Mouse (Mus musculus): ENCODE data around the gene Clba1. TPM values are rescaled to one million over a fixed set of nuclear protein-coding genes. Genes with fewer than 3 reads are reported as not detected.

Clba1 gene
- total RNA-seq, 2 experiments from 2014 or later: 0.34 to 0.57 TPM

- DNase-seq (ENCODE audit: low spot score): no peak
Observed at GRCm38 (mm10) chr12:112849235-112850022, 40.7 kb downstream of the Clba1 start.

DNA sequence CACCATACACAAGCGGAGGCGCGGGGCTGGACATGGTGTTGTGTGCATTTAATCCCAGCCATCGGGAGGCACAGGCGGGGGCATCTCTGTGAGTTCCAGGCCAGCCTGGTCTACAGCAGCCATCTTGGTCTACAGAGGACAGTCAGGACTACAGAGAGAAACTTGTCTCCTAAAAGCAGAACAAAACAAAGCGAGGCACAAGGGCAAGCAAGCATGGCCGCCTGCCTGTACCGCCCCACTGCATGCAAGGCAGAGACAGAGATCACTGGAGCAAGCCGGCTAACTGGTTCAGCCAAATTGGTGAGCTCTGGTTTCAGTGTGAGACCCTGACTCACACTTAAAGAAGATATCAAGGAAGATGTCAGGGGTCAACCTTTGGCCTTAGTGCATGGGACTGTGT, 41.6 kb downstream of the Clba1 start:
- DNase-seq (ENCODE audit: low spot score): no peak

DNA sequence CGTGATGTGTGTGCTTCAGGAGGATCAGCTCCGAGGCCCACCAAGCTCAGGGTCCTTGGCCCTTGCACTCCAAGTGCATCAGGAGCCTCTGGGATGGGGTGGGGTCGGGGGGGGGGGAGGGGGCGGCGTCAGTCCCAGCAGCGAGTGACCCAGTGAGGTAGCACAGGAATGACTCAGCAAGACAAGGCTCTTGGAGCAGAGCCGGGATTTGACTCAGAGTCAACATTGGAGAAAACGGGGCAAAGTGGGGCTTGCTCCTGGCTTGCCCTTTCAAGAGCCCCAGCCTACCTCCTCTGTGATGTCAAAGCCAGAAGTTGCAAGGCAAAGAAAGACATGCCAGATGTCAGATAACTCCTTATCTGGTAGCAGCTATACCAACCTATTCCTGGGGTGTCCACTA, 42.4 kb downstream of the Clba1 start:
- DNase-seq (ENCODE audit: low spot score): no peak

- DNase-seq (ENCODE audit: low spot score): no peak
Observed at GRCm38 (mm10) chr12:112853050-112853729, 44.5 kb downstream of the Clba1 start.

- no peak for DNase-seq (ENCODE audit: low spot score)
Observed at GRCm38 (mm10) chr12:112854610-112855333, 46.0 kb downstream of the Clba1 start.

- no peak for DNase-seq (ENCODE audit: low spot score)
Observed at GRCm38 (mm10) chr12:112856338-112856737, 47.6 kb downstream of the Clba1 start.

GRCm38 (mm10) chr12:112857021-112857925, 48.5 kb downstream of the Clba1 start:
- no peak for DNase-seq (ENCODE audit: low spot score)

DNA sequence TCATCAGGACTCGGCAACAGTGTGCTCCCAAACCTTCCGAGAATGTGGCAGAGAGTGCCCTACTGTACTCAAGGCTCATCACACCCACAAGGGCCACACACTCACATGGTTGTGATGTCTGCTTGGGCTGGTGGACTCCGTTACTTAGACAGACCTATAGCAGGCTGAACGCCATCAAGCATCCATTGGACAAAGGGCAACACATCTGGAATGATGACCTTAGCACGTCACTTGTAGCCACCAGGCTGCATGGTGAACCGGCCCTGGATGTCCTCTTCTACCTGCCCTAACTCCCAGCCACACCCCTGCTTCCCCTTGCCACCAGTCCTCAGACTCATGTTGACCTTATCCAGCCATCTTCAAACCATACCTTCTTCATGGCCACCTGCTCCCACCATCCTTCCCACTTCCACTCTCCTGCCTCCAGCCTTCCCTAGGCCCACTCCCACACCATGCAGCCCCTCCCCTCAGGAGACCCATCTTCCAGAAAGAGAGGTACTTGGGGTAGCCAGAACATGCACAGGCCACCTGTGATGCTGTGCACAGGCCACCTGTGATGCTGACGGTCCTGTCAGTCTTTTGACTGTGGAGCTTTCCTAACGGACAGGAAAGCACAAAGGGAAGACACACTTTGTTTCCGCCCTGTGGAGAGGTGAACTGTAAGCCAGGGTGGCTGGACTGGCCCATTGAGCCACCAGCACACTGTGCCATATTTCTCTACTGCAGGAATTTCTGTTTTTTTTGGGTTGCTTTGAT, 50.0 kb downstream of the Clba1 start:
- DNase-seq (ENCODE audit: low spot score): no peak

DNA sequence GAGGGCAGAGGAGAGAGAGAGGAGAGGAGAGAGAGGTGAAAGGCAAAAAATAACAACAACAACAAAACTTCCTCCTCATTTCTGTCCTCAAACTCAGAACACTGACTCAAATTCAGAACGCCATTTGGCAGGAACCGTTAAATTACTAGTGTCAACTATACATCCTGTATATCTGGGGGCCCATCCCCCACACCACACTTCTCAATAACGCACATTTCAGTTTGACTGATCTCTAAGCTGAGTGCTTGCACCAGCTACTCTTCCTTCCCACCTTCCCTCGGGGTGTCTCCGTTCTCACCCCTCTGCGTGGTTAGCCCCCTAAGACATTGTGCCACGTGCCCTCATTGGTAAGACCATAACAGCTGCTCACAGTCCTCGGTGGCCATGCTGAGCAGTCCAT, 51.2 kb downstream of the Clba1 start:
- no peak for DNase-seq (ENCODE audit: low spot score)

DNA sequence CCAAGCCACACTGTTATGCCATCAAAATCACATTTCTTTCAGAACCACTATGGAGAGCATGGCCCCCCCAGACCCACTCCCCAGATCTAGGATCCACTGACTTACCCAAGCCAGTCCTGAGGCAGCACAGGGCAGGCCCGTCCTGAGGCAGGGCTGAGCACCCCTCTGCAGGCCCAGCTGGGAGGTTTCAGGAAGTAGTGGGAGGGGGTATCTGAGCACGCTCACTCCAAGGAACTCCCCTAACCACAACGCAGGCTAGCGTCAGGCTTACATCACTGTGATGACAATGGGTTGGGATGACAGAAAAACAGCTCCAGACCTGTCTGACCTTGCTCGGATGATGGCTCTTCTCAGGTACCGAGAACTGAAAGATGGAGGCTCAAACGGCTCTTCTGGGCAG, 52.0 kb downstream of the Clba1 start:
- DNase-seq (ENCODE audit: low spot score): no peak

- DNase-seq (ENCODE audit: low spot score): no peak
Observed at GRCm38 (mm10) chr12:112861911-112862321, 53.2 kb downstream of the Clba1 start.

DNA sequence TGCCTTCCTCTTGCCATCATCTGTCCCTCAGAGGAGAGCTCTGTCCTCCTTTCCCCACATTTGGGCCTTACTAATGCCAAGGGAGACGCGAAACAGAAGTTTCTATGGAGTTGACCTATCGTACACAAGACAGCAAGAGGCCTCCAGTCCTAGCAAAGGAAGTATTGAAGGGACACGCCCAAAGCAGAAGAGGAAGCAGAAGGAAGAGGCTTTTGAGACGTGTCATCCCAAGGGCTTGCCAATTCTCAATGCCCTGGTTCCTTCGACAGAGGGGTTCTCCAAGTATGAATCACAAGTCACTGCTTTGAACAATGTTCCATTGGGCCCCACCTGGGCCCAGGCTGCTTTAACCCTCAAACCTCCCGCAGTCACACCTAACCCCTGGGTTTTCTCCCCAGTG, 56.1 kb downstream of the Clba1 start:
- no peak for DNase-seq (ENCODE audit: low spot score)

Other genes with a start within 250 kb of the Clba1 start
- 10 to 100 TPM in 1 of 2 experiments, 1 to 10 TPM in 1; 7.7 to 11.0 TPM for gene Inf2, start 220.2 kb upstream of the Clba1 start, total RNA-seq (2021)
- gene Adssl1, start 188.9 kb upstream of the Clba1 start, total RNA-seq (2021): 1,000 to 10,000 TPM in 1 of 2 experiments, 100 to 1,000 TPM in 1; 975 to 1,075 TPM
- gene Siva1, start 164.3 kb upstream of the Clba1 start, total RNA-seq (2021): 10 to 100 TPM; 21.6 to 22.7 TPM
- gene Akt1, start 134.1 kb upstream of the Clba1 start, total RNA-seq (2021): 10 to 100 TPM; 44.7 to 49.5 TPM
- under 1 TPM; 0.59 to 0.90 TPM for gene Zbtb42, start 130.1 kb upstream of the Clba1 start, total RNA-seq (2021)
- gene Cep170b, start 88.5 kb upstream of the Clba1 start, total RNA-seq (2021): 10 to 100 TPM in 1 of 2 experiments, 1 to 10 TPM in 1; 9.0 to 12.8 TPM
- 1 to 10 TPM; 1.3 to 3.4 TPM for gene Pld4, start 48.3 kb upstream of the Clba1 start, total RNA-seq (2021)
- 1 to 10 TPM; 7.2 to 7.8 TPM for gene Ahnak2, start 6.3 kb upstream of the Clba1 start, total RNA-seq (2021)
- 1 to 10 TPM; 2.2 to 2.8 TPM for gene Cdca4, start 20.5 kb downstream of the Clba1 start, total RNA-seq (2021)
- gene Gpr132, start 59.3 kb downstream of the Clba1 start, total RNA-seq (2021): under 1 TPM in 1 of 2 experiments, not detected in 1; 0.14 TPM
- gene Jag2, start 120.8 kb downstream of the Clba1 start, total RNA-seq (2021): 10 to 100 TPM; 22.1 to 24.0 TPM
- gene Nudt14, start 133.2 kb downstream of the Clba1 start, total RNA-seq (2021): 1 to 10 TPM; 6.5 to 7.6 TPM
- 10 to 100 TPM; 19.6 to 20.4 TPM for gene Btbd6, start 167.5 kb downstream of the Clba1 start, total RNA-seq (2021)
- 10 to 100 TPM; 17.8 to 18.5 TPM for gene Brf1, start 191.8 kb downstream of the Clba1 start, total RNA-seq (2021)
- gene Pacs2, start 205.6 kb downstream of the Clba1 start, total RNA-seq (2021): 10 to 100 TPM; 33.7 to 35.0 TPM

Data from gastrocnemius, adult 18-20 months (tissue).